Mouse (Mus musculus): ENCODE measurements around the gene Abcd1. TPM values are rescaled to one million over a fixed set of nuclear protein-coding genes. Genes with fewer than 3 reads are reported as not detected.

Abcd1 gene
- 10 to 100 TPM; 22.8 to 30.4 TPM for total RNA-seq (2021)
- long read RNA-seq, experiment 1, transcript Abcd1-201 (10 exons, 3,648 nt): major isoform, 6 of 10 reads
- long read RNA-seq, experiment 1, partial matches to known transcripts: 3 of 10 reads
- long read RNA-seq, experiment 1, other reads (novel, unspliced or antisense): 1 of 10 reads
- long read RNA-seq, experiment 2, transcript Abcd1-201 (10 exons, 3,648 nt): major isoform, 15 of 17 reads
- long read RNA-seq, experiment 2, partial matches to known transcripts: 2 of 17 reads
- long read RNA-seq, experiment 2, other reads (novel, unspliced or antisense): 0 of 17 reads

GRCm38 (mm10) chrX:73716109-73716661 is at the start of gene Abcd1, which contains the start of gene Bcap31:
Gene Abcd1 (plus strand): TSS chrX:73716597.
Gene Bcap31 (minus strand): TSS chrX:73716175.
- peak; percentile 93 for DNase-seq

- DNase-seq: no peak
These were observed 44.4 kb upstream of the Abcd1 start for GRCm38 (mm10) chrX:73672031-73672431.

GRCm38 (mm10) chrX:73672879-73673618 is 43.3 kb upstream of the Abcd1 start, which contains the start of gene Slc6a8:
Gene Slc6a8 (plus strand): TSS chrX:73673150.
- DNase-seq: peak; percentile 71

- DNase-seq: no peak
These were observed 42.8 kb upstream of the Abcd1 start for GRCm38 (mm10) chrX:73673619-73673967.

GRCm38 (mm10) chrX:73673968-73674661 is 42.3 kb upstream of the Abcd1 start:
- peak; percentile 61 for DNase-seq

GRCm38 (mm10) chrX:73675231-73675630 is 41.2 kb upstream of the Abcd1 start:
- DNase-seq: no peak

GRCm38 (mm10) chrX:73676668-73677067 is 39.7 kb upstream of the Abcd1 start:
- DNase-seq: no peak

- DNase-seq: no peak
These were observed 32.2 kb upstream of the Abcd1 start for GRCm38 (mm10) chrX:73684156-73684555.

- DNase-seq: no peak
These were observed 31.4 kb upstream of the Abcd1 start for GRCm38 (mm10) chrX:73684978-73685377.

GRCm38 (mm10) chrX:73685629-73686028 is 30.8 kb upstream of the Abcd1 start:
- DNase-seq: peak; percentile 42

- DNase-seq: peak; percentile 59
These were observed 25.3 kb upstream of the Abcd1 start for GRCm38 (mm10) chrX:73690917-73691629.

- DNase-seq: no peak
These were observed 15.9 kb upstream of the Abcd1 start for GRCm38 (mm10) chrX:73700472-73700871.

- DNase-seq: peak; percentile 32
These were observed 805 bp upstream of the Abcd1 start for GRCm38 (mm10) chrX:73715476-73716108.

- DNase-seq: peak; percentile 15
These were observed 530 bp downstream of the Abcd1 start for GRCm38 (mm10) chrX:73716709-73717545.

- peak; percentile 17 for DNase-seq
These were observed 1.3 kb downstream of the Abcd1 start for GRCm38 (mm10) chrX:73717667-73718066.

- peak; percentile 32 for DNase-seq
These were observed 1.9 kb downstream of the Abcd1 start for GRCm38 (mm10) chrX:73718271-73718670.

GRCm38 (mm10) chrX:73718686-73719362 is 2.4 kb downstream of the Abcd1 start:
- DNase-seq: peak; percentile 12

GRCm38 (mm10) chrX:73730908-73731307 is 14.5 kb downstream of the Abcd1 start:
- no peak for DNase-seq

- no peak for DNase-seq
These were observed 21.8 kb downstream of the Abcd1 start for GRCm38 (mm10) chrX:73738155-73738554.

- DNase-seq: no peak
These were observed 22.8 kb downstream of the Abcd1 start for GRCm38 (mm10) chrX:73739151-73739550.

Data from gastrocnemius, postnatal 25 days (tissue).